Mouse (Mus musculus) CH12.LX (cell line): ENCODE results near the gene Ccnb1. TPM values are rescaled to one million over a fixed set of nuclear protein-coding genes. Genes with fewer than 3 reads are reported as not detected.

Experiments
- DNase-seq: peaks from one replicate; pipeline ENCODE4 v3.0.0-alpha.2; 2013; ENCODE audit errors: extremely low read depth
- H3K27ac ChIP-seq: 2 replicates; pipeline ENCODE4 v1.5.1; 2012; ENCODE audit warnings: low read depth, mild to moderate bottlenecking, control low read depth, moderate library complexity; ENCODE audit not compliant: insufficient read depth
- H3K27me3 ChIP-seq: replicated peaks from 2 replicates; pipeline ENCODE3; 2012; ENCODE audit warnings: inconsistent platforms
- H3K36me3 ChIP-seq, 2 experiments: replicated peaks in 1 of 2; 2 replicates each; pipeline versions ENCODE3 to v1.6.1; 2012; ENCODE audit warnings: inconsistent platforms in 1 of 2, low read length in 1 of 2, mild to moderate bottlenecking in 1 of 2, mixed read lengths in 1 of 2, moderate library complexity in 1 of 2; ENCODE audit not compliant: control insufficient read depth in 1 of 2, insufficient read depth in 1 of 2
- H3K4me1 ChIP-seq, 2 experiments: 2 replicates each; pipeline ENCODE4 v1.6.1; 2012; ENCODE audit warnings: inconsistent platforms in 1 of 2, moderate library complexity in 1 of 2; ENCODE audit not compliant: insufficient read depth in 2 of 2, control insufficient read depth in 1 of 2
- H3K4me2 ChIP-seq: 2 replicates; pipeline ENCODE4 v1.6.1; 2012; ENCODE audit warnings: low read depth, mild to moderate bottlenecking, control low read depth; ENCODE audit not compliant: poor library complexity, insufficient read depth, severe bottlenecking
- H3K4me3 ChIP-seq, 3 experiments: fragments of 150-350 bp in 1 of 3; sonication (generic) in 1 of 3; replicated peaks in 1 of 3; 2 replicates each; pipeline versions ENCODE3 to v1.5.1; 2011 to 2012; ENCODE audit warnings: low read depth in 2 of 3, low read length in 2 of 3, mild to moderate bottlenecking in 2 of 3, moderate library complexity in 2 of 3, control low read depth in 1 of 3, improper control_type of control experiment in 1 of 3, inconsistent platforms in 1 of 3, mixed read lengths in 1 of 3; ENCODE audit not compliant: poor library complexity in 1 of 3
- H3K79me2 ChIP-seq: replicated peaks from 2 replicates; pipeline ENCODE4 v1.6.1; 2012; ENCODE audit warnings: mild to moderate bottlenecking, moderate library complexity; ENCODE audit not compliant: control insufficient read depth, poor library complexity, insufficient read depth, severe bottlenecking; ENCODE audit errors: extremely low read depth
- H3K9ac ChIP-seq: 2 replicates; pipeline ENCODE4 v1.6.1; 2012; ENCODE audit warnings: low read depth, mild to moderate bottlenecking, control low read depth, moderate library complexity; ENCODE audit not compliant: insufficient read depth
- H3K9me3 ChIP-seq: replicated peaks from 2 replicates; pipeline ENCODE3; 2012; ENCODE audit warnings: low read length, inconsistent platforms, mixed read lengths
- BHLHE40 ChIP-seq: IDR thresholded peaks from 2 replicates; pipeline ENCODE4 v1.6.1; 2011; ENCODE audit warnings: mild to moderate bottlenecking, low read depth, low read length, improper control_type of control experiment
- ELF1 ChIP-seq: IDR thresholded peaks from 2 replicates; pipeline ENCODE4 v1.6.1; 2014; ENCODE audit warnings: low read depth, mild to moderate bottlenecking, inconsistent platforms, low read length, improper control_type of control experiment
- EP300 ChIP-seq: IDR thresholded peaks from 2 replicates; pipeline ENCODE4 v1.6.1; 2011; ENCODE audit warnings: low read length, improper control_type of control experiment
- IRF4 ChIP-seq: IDR thresholded peaks from 2 replicates; pipeline ENCODE4 v1.6.1; 2014; ENCODE audit warnings: low read depth, mild to moderate bottlenecking, inconsistent platforms, low read length, improper control_type of control experiment
- JUND ChIP-seq: conservative IDR thresholded peaks from 2 replicates; pipeline ENCODE4 v1.6.1; 2011; ENCODE audit warnings: low read depth, low read length, improper control_type of control experiment
- KAT2A ChIP-seq: IDR thresholded peaks from 2 replicates; pipeline ENCODE4 v1.6.1; 2012; ENCODE audit warnings: low read length, improper control_type of control experiment, inconsistent platforms; ENCODE audit not compliant: insufficient replicate concordance
- MAX ChIP-seq: IDR thresholded peaks from 2 replicates; pipeline ENCODE4 v1.6.1; 2011; ENCODE audit warnings: low read length, improper control_type of control experiment
- MEF2A ChIP-seq: IDR thresholded peaks from 2 replicates; pipeline ENCODE4 v1.6.1; 2014; ENCODE audit warnings: low read depth, mild to moderate bottlenecking, inconsistent platforms, low read length, improper control_type of control experiment, borderline replicate concordance
- MXI1 ChIP-seq: IDR thresholded peaks from 2 replicates; pipeline ENCODE4 v1.6.1; 2011; ENCODE audit warnings: mild to moderate bottlenecking, low read depth, low read length, improper control_type of control experiment
- NELFE ChIP-seq: IDR thresholded peaks from 2 replicates; pipeline ENCODE4 v1.6.1; 2011; ENCODE audit warnings: low read depth, low read length, improper control_type of control experiment
- NRF1 ChIP-seq: IDR thresholded peaks from 2 replicates; pipeline ENCODE4 v1.6.1; 2014; ENCODE audit warnings: low read depth, mild to moderate bottlenecking, inconsistent platforms, low read length, improper control_type of control experiment, moderate library complexity
- POLR2AphosphoS2 ChIP-seq: IDR thresholded peaks from 2 replicates; pipeline ENCODE4 v1.6.1; 2011; ENCODE audit warnings: low read depth, low read length, improper control_type of control experiment
- TBP ChIP-seq: conservative IDR thresholded peaks from 2 replicates; pipeline ENCODE4 v1.6.1; 2011; ENCODE audit warnings: low read depth, low read length, improper control_type of control experiment
- TCF12 ChIP-seq: IDR thresholded peaks from 2 replicates; pipeline ENCODE4 v1.6.1; 2014; ENCODE audit warnings: low read depth, mild to moderate bottlenecking, inconsistent platforms, low read length, improper control_type of control experiment
- UBTF ChIP-seq: IDR thresholded peaks from 2 replicates; pipeline ENCODE4 v1.6.1; 2012; ENCODE audit warnings: low read depth, mild to moderate bottlenecking, inconsistent platforms, low read length, improper control_type of control experiment, moderate library complexity
- USF1 ChIP-seq: IDR thresholded peaks from 2 replicates; pipeline ENCODE4 v1.6.1; 2014; ENCODE audit warnings: low read depth, mild to moderate bottlenecking, inconsistent platforms, low read length, improper control_type of control experiment
- USF2 ChIP-seq: conservative IDR thresholded peaks from 2 replicates; pipeline ENCODE4 v1.6.1; 2011; ENCODE audit warnings: low read depth, low read length, improper control_type of control experiment
- ZKSCAN1 ChIP-seq: IDR thresholded peaks from 2 replicates; pipeline ENCODE4 v1.6.1; 2012; ENCODE audit warnings: low read depth, inconsistent platforms, low read length, improper control_type of control experiment, borderline replicate concordance
- ZMIZ1 ChIP-seq: IDR thresholded peaks from 2 replicates; pipeline ENCODE4 v1.6.1; 2012; ENCODE audit warnings: low read depth, mild to moderate bottlenecking, inconsistent platforms, low read length, improper control_type of control experiment
- ZNF384 ChIP-seq: IDR thresholded peaks from 2 replicates; pipeline ENCODE4 v1.6.1; 2012; ENCODE audit warnings: low read depth, low read length, improper control_type of control experiment, inconsistent platforms
- dilution Hi-C: fragments of 300-500 bp; cut with MboI; formaldehyde crosslinking; loops from 2 replicates; pipeline ENCODE4 v1.14.3; 2020; ENCODE audit warnings: low sequenced_read_pairs; ENCODE audit not compliant: extremely low pct_unique_long_range_greater_than_20kb, extremely low pct_ligation_motif_present
- in situ Hi-C: fragments of 300-500 bp; cut with MboI; formaldehyde crosslinking; loops from 3 replicates; pipeline ENCODE4 v1.14.3; 2019; ENCODE audit warnings: low sequenced_read_pairs, low pct_ligation_motif_present, low pct_unique_long_range_greater_than_20kb, mixed read lengths
- polyA plus RNA-seq: library from polyadenylated mRNA; unstranded; fragments of >175 nt; gene quantifications from 2 replicates; pipeline ENCODE4 v1.2.1, GENCODE M21; 2012; ENCODE audit warnings: low read depth; ENCODE audit not compliant: insufficient read length
- total RNA-seq, 2 experiments: library from RNA; depleted of rRNA; stranded (reverse); fragments of 300-350 nt in 1 of 2; fragments of >200 nt in 1 of 2; gene quantifications; 2 replicates each; pipeline ENCODE4 v1.2.3; 2012 to 2014

Ccnb1 gene
- total and polyA plus RNA-seq, 3 experiments = 172 to 416 (median 243) TPM

GRCm38 (mm10) chr13:100754186-100754585 lies 32.2 kb downstream of the Ccnb1 start:
- Histone ChIP-seq H3K9ac (no peak overlapping the region), H3K79me2 (no peaks in the 10 kb centered on the region), H3K36me3 (peaks cover 0 to 11% of the 10 kb centered on the region in 2 experiments), H3K9me3 (no peaks in the 10 kb centered on the region), H3K27me3 (no peaks in the 10 kb centered on the region), H3K27ac (no peak overlapping the region), H3K4me1 (peaks cover 3 to 15% of the 10 kb centered on the region in 2 experiments; a peak in 2 of 4 replicates), H3K4me2 (no peak overlapping the region), H3K4me3 (no peak overlapping the region)
- in situ Hi-C loops (no loop called here), dilution Hi-C loops (no loop called here)
- TF ChIP-seq NRF1 (no peak), ZKSCAN1 (no peak), NELFE (no peak), UBTF (no peak), MXI1 (no peak), MAX (no peak), USF2 (no peak), EP300 (no peak), TBP (no peak), BHLHE40 (no peak), IRF4 (no peak), TCF12 (no peak), KAT2A (no peak), ELF1 (no peak), POLR2AphosphoS2 (no peak), ZNF384 (no peak), JUND (no peak), ZMIZ1 (no peak), USF1 (no peak)
- no peak for DNase-seq

DNA sequence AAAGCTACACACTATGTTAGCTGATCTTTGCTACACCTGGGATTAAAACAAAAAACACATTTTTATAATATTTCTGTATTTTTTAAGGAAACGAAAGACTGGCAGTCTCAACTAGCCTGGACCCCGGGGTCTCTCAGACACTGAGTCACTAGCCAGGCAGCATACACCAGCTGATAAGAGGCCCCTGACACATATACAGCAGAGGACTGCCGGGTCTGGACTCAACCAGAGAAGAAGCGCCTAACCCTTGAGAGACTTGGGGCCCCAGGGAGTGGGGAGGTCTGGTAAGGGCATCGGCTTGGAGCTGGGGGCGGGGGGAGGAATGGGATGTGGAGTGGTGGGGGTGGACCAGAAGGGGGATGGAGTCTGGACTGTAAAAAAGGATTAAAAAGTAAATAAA lies 33.4 kb downstream of the Ccnb1 start:
- DNase-seq = no peak
- TF ChIP-seq ZKSCAN1 (no peak), MEF2A (no peak), NELFE (no peak), ZNF384 (no peak), KAT2A (no peak), MXI1 (no peak)
- dilution Hi-C loops = no loop called here
- no peaks in the 10 kb centered on the region for H3K9me3 ChIP-seq
- H3K27me3 ChIP-seq = no peaks in the 10 kb centered on the region
- H3K4me3 ChIP-seq = no peak overlapping the region
- H3K27ac ChIP-seq = no peak overlapping the region
- H3K36me3 ChIP-seq = peaks cover 0 to 5% of the 10 kb centered on the region in 2 experiments
- H3K4me1 ChIP-seq = peaks cover 3 to 15% of the 10 kb centered on the region in 2 experiments; a peak in 2 of 4 replicates
- in situ Hi-C loops = no loop called here
- H3K79me2 ChIP-seq = no peaks in the 10 kb centered on the region
- H3K9ac ChIP-seq = no peak overlapping the region
- H3K4me2 ChIP-seq = no peak overlapping the region
